Mouse (Mus musculus) macrophage (primary cell): ENCODE data around the gene Zic4. TPM values are rescaled to one million over a fixed set of nuclear protein-coding genes. Genes with fewer than 3 reads are reported as not detected.

ENCODE experiments used
- H3K27ac ChIP-seq: fragments of 350-480 bp; formaldehyde crosslinking; 2 replicates; pipeline ENCODE4 v1.9.0; 2021
- H3K36me3 ChIP-seq: fragments of 350-480 bp; formaldehyde crosslinking; 2 replicates; pipeline ENCODE4 v1.9.0; 2021; ENCODE audit errors: inconsistent target
- H3K4me3 ChIP-seq: fragments of 350-480 bp; formaldehyde crosslinking; 2 replicates; pipeline ENCODE4 v1.9.0; 2021; ENCODE audit errors: inconsistent target
- H3K79me2 ChIP-seq: fragments of 350-480 bp; formaldehyde crosslinking; 2 replicates; pipeline ENCODE4 v1.9.0; 2021; ENCODE audit errors: inconsistent target
- WGBS: methylation state at CpG from one replicate; pipeline ENCODE4 v1.1.7; 2026; ENCODE audit warnings: inconsistent platforms; ENCODE audit not compliant: missing documents; 5-methylcytosine and 5-hydroxymethylcytosine counted together
- polyA plus RNA-seq: library from polyadenylated mRNA; stranded (reverse); fragments of 250-400 nt; gene quantifications from 3 replicates; pipeline ENCODE4 v1.2.4, GENCODE M21; 2018; ENCODE audit warnings: inconsistent platforms

The Zic4 gene
- polyA plus RNA-seq, 1 experiment from 2014 or later: not detected

DNA sequence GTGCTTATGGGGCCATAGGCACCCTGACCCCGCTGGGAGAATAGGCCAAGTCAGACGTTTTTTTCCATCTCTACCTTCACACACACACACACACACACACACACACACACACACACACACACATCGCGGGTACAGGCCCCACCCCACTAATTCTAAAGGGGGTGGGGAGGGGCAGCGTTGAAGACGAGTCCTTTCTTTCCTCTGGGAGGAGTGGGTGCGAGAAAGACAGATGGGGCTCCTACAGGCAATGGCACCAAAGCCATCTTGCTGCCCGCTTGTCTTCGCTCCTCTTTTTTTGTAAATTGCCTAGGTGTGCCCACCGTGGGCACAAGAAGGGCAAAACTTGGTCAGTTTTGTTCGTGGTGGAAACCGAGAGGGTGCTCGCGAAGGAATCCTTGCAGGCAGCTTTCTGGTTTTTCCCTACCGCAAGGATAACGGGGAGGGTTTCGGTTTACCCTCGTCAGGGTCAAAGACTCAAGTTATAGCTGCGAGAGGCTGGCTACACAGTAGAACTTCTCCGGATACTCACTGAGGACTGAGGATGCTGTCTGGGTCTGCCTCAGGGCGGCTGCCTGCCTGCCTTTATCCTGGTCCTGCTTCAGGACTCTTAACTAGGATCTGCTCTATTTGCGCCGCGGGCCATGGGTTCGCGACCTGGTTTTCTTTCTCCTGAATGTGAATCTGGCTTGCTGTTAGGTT is 7.2 kb downstream of the Zic4 start:
- Histone ChIP-seq H3K36me3 (no peaks in the 10 kb centered on the region), H3K79me2 (no peaks in the 10 kb centered on the region), H3K27ac (no peak overlapping the region), H3K4me3 (no peak overlapping the region)
- 11% methylated on average over 26 of the region's 26 CpGs for WGBS

DNA sequence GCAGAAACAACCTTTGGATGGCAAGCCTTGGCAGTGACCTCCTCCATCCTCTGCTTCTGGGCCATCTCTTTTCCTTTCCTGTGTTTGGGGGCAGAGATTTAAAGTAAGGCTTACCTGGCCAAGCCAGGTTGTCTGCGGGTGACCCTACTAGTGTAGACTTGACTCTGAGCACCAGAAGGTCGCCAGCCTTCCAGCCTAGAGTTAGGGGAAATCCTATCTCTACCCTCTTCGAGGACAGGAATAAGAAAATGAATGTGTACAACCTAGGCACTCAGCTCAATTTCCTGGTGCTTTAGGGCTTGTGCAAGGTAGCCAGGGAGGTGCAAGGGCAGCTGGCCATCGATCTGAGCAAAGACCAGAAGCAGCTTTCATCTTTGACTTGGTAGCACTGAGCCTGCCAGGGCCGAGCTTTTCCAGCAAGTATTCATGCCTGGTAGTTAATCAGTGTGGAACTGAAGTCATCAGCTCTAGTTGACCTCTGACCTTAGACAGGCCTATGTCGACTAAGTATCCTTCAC is 8.0 kb downstream of the Zic4 start:
- no peak overlapping the region for H3K4me3 ChIP-seq
- H3K27ac ChIP-seq: no peak overlapping the region
- H3K36me3 ChIP-seq: no peaks in the 10 kb centered on the region
- no peaks in the 10 kb centered on the region for H3K79me2 ChIP-seq
- 11% methylated on average over 6 of the region's 6 CpGs for WGBS

- Histone ChIP-seq H3K79me2 (no peaks in the 10 kb centered on the region), H3K4me3 (no peak overlapping the region), H3K27ac (no peak overlapping the region), H3K36me3 (no peaks in the 10 kb centered on the region)
Observed at GRCm38 (mm10) chr9:91371011-91371410, 8.8 kb downstream of the Zic4 start.

DNA sequence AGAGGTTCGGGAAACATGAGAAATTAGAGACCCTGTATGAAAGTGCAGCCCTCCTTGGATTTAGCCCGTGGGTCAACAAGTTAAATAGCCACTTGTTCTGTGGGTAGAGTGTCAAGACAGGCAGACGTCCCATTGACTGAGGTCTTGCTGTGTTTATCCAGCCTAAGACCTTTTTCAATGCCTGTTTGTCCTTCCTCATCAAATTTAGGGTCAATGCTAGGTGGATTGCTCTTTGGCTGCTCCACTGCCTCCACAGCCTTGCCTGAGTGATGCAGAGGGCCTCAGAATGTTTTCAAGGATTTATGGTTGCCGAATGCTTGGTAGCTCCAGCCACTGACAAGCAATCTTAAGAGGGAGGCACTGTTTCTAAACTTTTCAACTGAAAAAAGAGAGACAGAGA is 9.4 kb downstream of the Zic4 start:
- Histone ChIP-seq H3K36me3 (no peaks in the 10 kb centered on the region), H3K4me3 (no peak overlapping the region), H3K27ac (no peak overlapping the region), H3K79me2 (no peaks in the 10 kb centered on the region)
- WGBS: 25% methylated on average over 4 of the region's 4 CpGs

- Histone ChIP-seq H3K4me3 (no peak overlapping the region), H3K79me2 (no peaks in the 10 kb centered on the region), H3K36me3 (no peaks in the 10 kb centered on the region), H3K27ac (no peak overlapping the region)
- WGBS: 34% methylated on average over 3 of the region's 3 CpGs
Observed at GRCm38 (mm10) chr9:91373811-91374575, 11.8 kb downstream of the Zic4 start.

- Histone ChIP-seq H3K27ac (no peak overlapping the region), H3K4me3 (no peak overlapping the region), H3K36me3 (no peaks in the 10 kb centered on the region), H3K79me2 (no peaks in the 10 kb centered on the region)
- 19% methylated on average over 4 of the region's 4 CpGs for WGBS
Observed at GRCm38 (mm10) chr9:91374665-91375064, 12.5 kb downstream of the Zic4 start.

DNA sequence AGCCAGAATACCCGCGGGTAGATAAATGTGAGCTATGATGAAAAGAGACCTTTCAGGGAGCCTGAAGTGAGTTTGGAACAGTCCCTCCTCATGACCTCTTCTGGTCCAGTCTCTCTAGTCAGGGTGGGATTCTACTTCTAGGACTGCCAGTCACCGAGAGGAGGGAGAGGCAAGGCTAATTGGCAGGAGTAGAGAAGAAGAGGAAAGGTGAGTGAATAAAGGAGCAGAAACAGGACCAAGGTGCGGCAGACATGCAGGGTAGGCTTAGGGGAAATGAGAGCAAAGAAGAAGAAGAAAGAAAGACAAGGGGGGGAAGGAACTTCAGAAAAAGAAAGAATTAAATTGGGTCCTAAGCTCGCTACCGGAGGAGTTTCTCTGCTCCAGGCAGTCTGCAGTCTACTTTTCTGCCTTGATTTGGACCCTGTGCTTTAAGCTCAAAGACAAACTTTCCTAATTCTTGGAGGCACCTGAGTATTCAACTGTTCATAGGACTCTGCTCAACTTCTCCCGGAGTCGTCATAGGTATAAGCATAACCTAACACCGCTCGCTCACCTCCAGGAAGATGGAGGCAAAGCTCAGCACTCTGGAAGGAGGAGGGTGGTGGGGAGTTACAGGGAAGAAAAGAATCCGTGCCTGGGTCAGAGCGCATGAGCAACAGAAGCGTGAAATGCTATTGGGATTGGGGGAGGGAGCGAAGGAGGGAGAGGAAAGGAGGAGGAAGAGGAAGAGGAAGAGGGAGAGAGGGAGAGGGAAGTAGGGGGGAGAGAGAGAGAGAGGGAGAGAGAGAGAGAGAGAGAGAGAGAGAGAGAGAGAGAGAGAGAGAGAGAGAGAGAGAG is 15.0 kb downstream of the Zic4 start:
- H3K36me3 ChIP-seq: no peaks in the 10 kb centered on the region
- H3K27ac ChIP-seq: no peak overlapping the region
- 18% methylated on average over 10 of the region's 14 CpGs for WGBS
- no peak overlapping the region for H3K4me3 ChIP-seq
- no peaks in the 10 kb centered on the region for H3K79me2 ChIP-seq

DNA sequence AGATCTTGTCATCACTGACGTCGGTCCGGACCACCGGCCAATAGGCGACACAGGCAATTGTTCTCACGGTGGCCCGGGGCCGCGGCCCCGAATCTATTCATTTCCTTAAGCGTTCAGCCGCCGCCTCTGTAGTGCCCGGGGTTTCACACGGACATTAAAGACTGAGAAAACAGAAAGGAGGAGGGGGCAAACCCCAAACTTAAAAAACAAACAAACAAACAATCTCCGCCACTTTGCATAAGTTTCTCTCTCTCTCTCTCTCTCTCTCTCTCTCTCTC is 15.6 kb downstream of the Zic4 start:
- H3K36me3 ChIP-seq: no peaks in the 10 kb centered on the region
- no peak overlapping the region for H3K27ac ChIP-seq
- no peaks in the 10 kb centered on the region for H3K79me2 ChIP-seq
- WGBS: 19% methylated on average over 6 of the region's 16 CpGs
- H3K4me3 ChIP-seq: no peak overlapping the region

DNA sequence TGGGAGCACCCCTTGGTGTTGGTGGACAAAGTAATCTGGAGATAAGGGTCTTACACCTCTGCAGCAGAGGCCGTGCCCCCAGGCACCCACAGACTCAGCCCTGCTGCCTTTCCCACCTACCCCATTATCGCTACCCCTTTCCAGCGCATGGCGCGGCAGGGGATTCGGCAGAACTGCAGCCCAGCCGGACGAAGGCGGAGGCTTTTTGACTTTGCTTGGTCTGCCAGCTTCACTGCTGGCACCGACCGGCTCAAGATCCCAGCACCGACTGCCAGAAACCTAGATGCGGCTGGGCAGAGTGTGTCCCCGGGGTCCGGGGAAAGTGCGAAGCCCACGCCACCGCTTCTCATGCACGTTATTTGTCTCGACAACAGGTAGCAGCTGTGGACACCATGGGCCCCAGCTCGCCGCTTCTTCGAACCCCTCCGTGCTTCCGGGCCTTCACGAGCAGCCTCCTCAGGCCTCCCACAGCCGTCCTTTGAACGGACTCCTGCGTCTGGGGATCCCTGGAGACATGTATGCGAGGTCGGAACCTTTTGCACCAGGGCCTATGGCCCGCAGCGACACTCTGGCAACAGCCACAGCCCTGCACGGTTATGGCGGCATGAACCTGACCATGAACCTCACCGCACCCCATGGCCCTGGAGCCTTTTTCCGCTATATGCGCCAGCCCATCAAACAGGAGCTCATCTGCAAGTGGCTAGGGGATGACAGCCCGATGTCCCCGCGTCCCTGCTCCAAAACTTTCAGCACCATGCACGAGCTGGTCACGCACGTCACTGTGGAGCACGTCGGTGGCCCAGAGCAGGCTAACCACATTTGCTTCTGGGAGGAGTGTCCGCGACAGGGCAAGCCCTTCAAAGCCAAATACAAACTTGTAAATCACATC is 16.4 kb downstream of the Zic4 start:
- no peak overlapping the region for H3K27ac ChIP-seq
- H3K36me3 ChIP-seq: no peaks in the 10 kb centered on the region
- H3K4me3 ChIP-seq: no peak overlapping the region
- no peaks in the 10 kb centered on the region for H3K79me2 ChIP-seq
- WGBS: 8% methylated on average over 48 of the region's 48 CpGs

GRCm38 (mm10) chr9:91379300-91379635 is 17.1 kb downstream of the Zic4 start:
- WGBS: 4% methylated on average over 8 of the region's 8 CpGs
- H3K27ac ChIP-seq: no peak overlapping the region
- no peak overlapping the region for H3K4me3 ChIP-seq
- no peaks in the 10 kb centered on the region for H3K79me2 ChIP-seq
- H3K36me3 ChIP-seq: no peaks in the 10 kb centered on the region

- no peak overlapping the region for H3K27ac ChIP-seq
- H3K4me3 ChIP-seq: no peak overlapping the region
- WGBS: 4% methylated on average over 10 of the region's 10 CpGs
- H3K36me3 ChIP-seq: no peaks in the 10 kb centered on the region
- H3K79me2 ChIP-seq: no peaks in the 10 kb centered on the region
Observed at GRCm38 (mm10) chr9:91379781-91380457, 17.7 kb downstream of the Zic4 start.

DNA sequence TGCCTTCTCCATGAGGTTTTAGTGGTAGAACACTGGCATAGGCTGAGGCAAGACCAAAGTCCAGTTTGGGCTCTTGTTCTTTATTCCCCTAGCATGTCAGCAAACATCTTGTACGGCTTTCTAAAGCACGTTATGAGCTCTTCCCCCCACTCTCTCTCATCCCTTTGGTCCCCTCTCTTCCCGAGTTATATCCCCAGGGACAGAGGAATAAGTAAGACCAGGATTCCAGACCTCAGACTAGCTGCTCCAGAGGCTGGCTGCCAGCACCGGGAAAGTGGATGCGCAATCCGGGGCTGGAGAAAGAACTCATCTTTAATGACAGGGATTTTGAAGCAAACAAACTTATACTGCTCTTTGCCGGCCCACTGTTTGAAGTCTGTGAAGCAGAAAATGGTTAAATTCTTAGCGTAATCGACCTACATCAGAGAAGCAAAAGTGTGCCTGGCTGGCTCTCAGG is 18.3 kb downstream of the Zic4 start:
- no peak overlapping the region for H3K27ac ChIP-seq
- no peaks in the 10 kb centered on the region for H3K36me3 ChIP-seq
- no peaks in the 10 kb centered on the region for H3K79me2 ChIP-seq
- no peak overlapping the region for H3K4me3 ChIP-seq
- WGBS: 5% methylated on average over 9 of the region's 9 CpGs

- Histone ChIP-seq H3K79me2 (no peaks in the 10 kb centered on the region), H3K27ac (no peak overlapping the region), H3K4me3 (no peak overlapping the region), H3K36me3 (no peaks in the 10 kb centered on the region)
- 3% methylated on average over 66 of the region's 76 CpGs for WGBS
Observed at GRCm38 (mm10) chr9:91381284-91382110, 19.3 kb downstream of the Zic4 start.
